Mouse (Mus musculus) kidney, adult 2 months (tissue): ENCODE measurements around the gene Med6. TPM values are rescaled to one million over a fixed set of nuclear protein-coding genes. Genes with fewer than 3 reads are reported as not detected.
"Not testable (repeated sequence)": the region's sequence is repeated elsewhere in the genome, so short reads cannot be mapped to it uniquely, and the experiment has no call there.

Experiments used
- DNase-seq: peaks from one replicate; pipeline ENCODE4 v3.0.0; 2021
- H3K27ac ChIP-seq: fragments of 200-500 bp; 2 replicates; pipeline ENCODE4 v1.5.1; 2012; ENCODE audit warnings: low read depth, low read length, control low read depth, inconsistent platforms; ENCODE audit not compliant: insufficient read depth
- H3K27me3 ChIP-seq: fragments of 200-500 bp; replicated peaks from 2 replicates; pipeline ENCODE4 v1.6.1; 2012; ENCODE audit warnings: mild to moderate bottlenecking, moderate library complexity, low read length, inconsistent platforms; ENCODE audit not compliant: control insufficient read depth, insufficient read depth
- H3K36me3 ChIP-seq: fragments of 200-500 bp; 2 replicates; pipeline ENCODE4 v1.6.1; 2012; ENCODE audit warnings: mild to moderate bottlenecking, moderate library complexity, low read length, inconsistent platforms; ENCODE audit not compliant: control insufficient read depth, insufficient read depth
- H3K4me1 ChIP-seq: fragments of 200-500 bp; 2 replicates; pipeline ENCODE4 v1.6.1; 2011; ENCODE audit warnings: low read length; ENCODE audit not compliant: control insufficient read depth, insufficient read depth
- H3K4me3 ChIP-seq: fragments of 200-500 bp; 2 replicates; pipeline ENCODE4 v1.5.1; 2011; ENCODE audit warnings: mild to moderate bottlenecking, low read depth, low read length, control low read depth; ENCODE audit not compliant: insufficient read depth
- CTCF ChIP-seq: fragments of 200-500 bp; conservative IDR thresholded peaks from 2 replicates; pipeline ENCODE4 v1.5.1; 2011; ENCODE audit warnings: low read depth, mild to moderate bottlenecking, control low read depth, low read length, moderate library complexity, mixed read lengths; ENCODE audit not compliant: insufficient read depth, insufficient read length
- POLR2A ChIP-seq: fragments of 200-500 bp; IDR thresholded peaks from one replicate; pipeline ENCODE4 v1.6.1; 2011; ENCODE audit warnings: low read depth, low read length, control low read depth
- WGBS: fragments of 180-500 bp; shearing (Covaris S2); methylation state at CpG from one replicate; pipeline ENCODE4 v1.1.7; 2018; 5-methylcytosine and 5-hydroxymethylcytosine counted together
- polyA plus RNA-seq: library from polyadenylated mRNA; depleted of rRNA; stranded (reverse); fragments of >200 nt; gene quantifications from 2 replicates; pipeline ENCODE4 v1.2.3, GENCODE M21; 2012; rRNA removed

Med6 gene
- polyA plus RNA-seq, 1 experiment: 8.6 TPM

DNA sequence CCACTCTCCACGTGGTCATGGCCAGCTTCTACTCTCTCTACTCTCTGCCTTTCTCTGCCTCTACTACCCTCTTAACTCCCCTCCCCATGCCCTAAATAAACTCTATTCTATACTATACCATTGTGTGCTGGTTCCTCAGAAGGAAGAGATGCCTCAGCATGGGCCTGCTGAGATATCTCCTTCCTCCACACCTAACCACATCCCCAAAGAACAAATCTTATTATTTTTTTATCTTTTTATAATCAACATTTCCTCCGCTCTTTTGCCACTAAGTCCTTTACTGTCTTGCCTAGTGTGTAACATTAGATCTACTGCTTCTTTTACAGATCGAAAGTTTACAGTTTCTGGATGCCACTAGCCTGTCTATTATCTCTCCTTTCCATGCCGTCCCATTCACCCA lies 47.6 kb downstream of the Med6 start:
- DNase-seq: no peak
- Histone ChIP-seq H3K4me3 (no peak overlapping the region), H3K27ac (no peak overlapping the region), H3K36me3 (no peaks in the 10 kb centered on the region), H3K4me1 (no peaks in the 10 kb centered on the region), H3K27me3 (no peaks in the 10 kb centered on the region)
- no peak for TF ChIP-seq CTCF
- TF ChIP-seq POLR2A: no peak
- 71% methylated on average over 4 of the region's 4 CpGs for WGBS

GRCm38 (mm10) chr12:81533029-81533419 lies 61.8 kb downstream of the Med6 start:
- no peak overlapping the region for H3K27ac ChIP-seq
- no peaks in the 10 kb centered on the region for H3K36me3 ChIP-seq
- DNase-seq: no peak
- TF ChIP-seq POLR2A (no peak), CTCF (no peak)
- 21% methylated on average over 4 of the region's 4 CpGs for WGBS
- H3K27me3 ChIP-seq: no peaks in the 10 kb centered on the region
- peak overlapping the region; percentile 88 for H3K4me3 ChIP-seq
- peaks cover 6% of the 10 kb centered on the region; the same call in 1 of the 2 replicates for H3K4me1 ChIP-seq

GRCm38 (mm10) chr12:81532316-81533028 lies 62.3 kb downstream of the Med6 start, which contains the start of the genes Gm20498 and Synj2bp:
Gene Gm20498 (minus strand): TSS chr12:81532905.
Gene Synj2bp (minus strand): TSS chr12:81532911.
- Histone ChIP-seq H3K4me1 (peaks cover 6% of the 10 kb centered on the region; the same call in 1 of the 2 replicates), H3K27ac (peak within 1 kb of the TSS; percentile 87), H3K36me3 (no peaks in the 10 kb centered on the region), H3K4me3 (peak within 1 kb of the TSS; percentile 88), H3K27me3 (no peaks in the 10 kb centered on the region)
- peak; percentile 94 for DNase-seq
- under 1% methylated on average over 46 of the region's 46 CpGs for WGBS
- no peak for TF ChIP-seq POLR2A
- no peak for TF ChIP-seq CTCF

GRCm38 (mm10) chr12:81530587-81530986 lies 64.2 kb downstream of the Med6 start:
- WGBS: 78% methylated on average over 8 of the region's 8 CpGs
- H3K27ac ChIP-seq, H3K27me3 ChIP-seq, DNase-seq, H3K36me3 ChIP-seq, H3K4me3 ChIP-seq, H3K4me1 ChIP-seq: not testable (repeated sequence)

Other genes with a start within 250 kb of the Med6 start
- 0.31 and 0.35 TPM in 2 replicates for gene Gm4787, start 215.5 kb downstream of the Med6 start, polyA plus RNA-seq
- gene Adam4, start 173.1 kb downstream of the Med6 start, polyA plus RNA-seq: 0.25 and 0.29 TPM in 2 replicates
- gene Cox16, start 109.9 kb downstream of the Med6 start, polyA plus RNA-seq: 115 and 117 TPM in 2 replicates
- 14.5 and 21.3 TPM in 2 replicates for gene Gm20498, start 62.1 kb downstream of the Med6 start, polyA plus RNA-seq
- 35.8 and 42.0 TPM in 2 replicates for gene Synj2bp, start 62.1 kb downstream of the Med6 start, polyA plus RNA-seq
- gene Adam21, start 26.5 kb downstream of the Med6 start, polyA plus RNA-seq: 0.02 and 0.04 TPM in 2 replicates
- gene Ttc9, start 36.2 kb upstream of the Med6 start, polyA plus RNA-seq: 0.73 and 0.97 TPM in 2 replicates
- 3.4 and 3.9 TPM in 2 replicates for gene Map3k9, start 186.2 kb upstream of the Med6 start, polyA plus RNA-seq